In the genomic region with DNA sequence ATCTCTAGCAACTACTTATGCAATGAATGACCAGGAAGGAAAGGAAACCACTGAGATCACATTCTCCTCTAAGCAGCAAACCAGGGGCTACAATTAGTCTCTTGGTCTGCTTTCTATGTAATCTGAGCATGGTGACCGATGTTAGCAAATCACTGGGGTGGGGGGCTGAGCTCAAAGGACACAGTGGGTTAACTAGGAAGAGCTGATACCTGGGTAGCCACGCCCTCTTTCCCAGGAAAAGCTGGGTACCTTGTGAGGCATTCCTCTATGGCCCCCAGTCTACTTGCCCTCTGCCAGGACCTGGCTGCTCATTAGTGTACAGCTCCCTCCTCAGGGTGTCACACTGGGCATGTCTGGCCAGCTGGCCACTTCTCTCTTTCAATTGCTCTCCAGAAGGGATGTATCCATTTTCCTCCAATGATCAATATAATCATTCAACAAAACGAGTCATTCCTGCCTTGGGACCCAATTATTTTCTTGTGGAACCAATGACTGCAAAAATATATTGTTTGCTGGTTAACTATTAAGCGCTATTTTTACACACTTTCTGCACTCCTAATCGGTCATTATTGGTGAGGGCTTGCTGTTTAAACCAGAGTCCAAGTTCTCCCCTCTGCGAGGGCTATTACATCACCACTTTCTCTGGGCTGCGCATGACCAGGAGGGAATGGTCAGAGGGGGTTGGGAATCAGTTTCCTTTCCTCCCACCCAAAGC, we compare ENCODE assay signal across 19 mouse cellular contexts. TPM values are rescaled to one million over a fixed set of nuclear protein-coding genes. Genes with fewer than 3 reads are reported as not detected.
DNase-seq lines count a peak whose midpoint lies in the region; ATAC-seq and TF ChIP-seq lines count a peak whose summit lies in the region.
"Had no signal": no experiment of that assay in that cellular context is flagged by ENCODE, and none has a peak within 500 bp of the region (broad histone marks: within the 10 kb centered on the region; RNA-seq: fewer than 3 reads in every experiment).

No protein-coding gene starts in this region.

- H3K36me3 ChIP-seq in heart, postnatal 0 days (replicated peaks; ENCODE audit: control insufficient read depth, insufficient read depth, low read length), result no peaks in the 10 kb centered on the region
- H3K36me3 ChIP-seq in spleen, adult 2 months (ENCODE audit: control insufficient read depth, insufficient read depth, low read length), result no peaks in the 10 kb centered on the region
- H3K36me3 ChIP-seq in liver, embryonic 13.5 days, result no peaks in the 10 kb centered on the region
- H3K36me3 ChIP-seq in forebrain, embryonic 10.5 days (replicated peaks), result peaks cover 92% of the 10 kb centered on the region
- H3K36me3 ChIP-seq: heart, embryonic 15.5 days had no signal

- no peak for TF ChIP-seq EP300 in heart, postnatal 0 days (IDR thresholded peaks at IDR 0.05; ENCODE audit: low read depth)

- 79% methylated on average over 7 of the region's 7 CpGs for WGBS in heart, postnatal 0 days
- WGBS in spleen, adult 2 months, result 81% methylated on average over 7 of the region's 7 CpGs
- WGBS in liver, embryonic 13.5 days (ENCODE audit: insufficient replicate concordance), result 64% methylated on average over 7 of the region's 7 CpGs
- 93% methylated on average over 7 of the region's 7 CpGs for WGBS in forebrain, embryonic 10.5 days

- no peaks in the 10 kb centered on the region for H3K9me3 ChIP-seq in heart, postnatal 0 days (replicated peaks; ENCODE audit: control insufficient read depth, low read length)
- no peaks in the 10 kb centered on the region for H3K9me3 ChIP-seq in liver, embryonic 13.5 days (replicated peaks)
- no peaks in the 10 kb centered on the region for H3K9me3 ChIP-seq in forebrain, embryonic 10.5 days
- H3K9me3 ChIP-seq: embryonic facial prominence, embryonic 12.5 days; heart, embryonic 15.5 days; limb, embryonic 13.5 days; lung, embryonic 15.5 days had no signal

- DNase-seq in heart, postnatal 0 days (ENCODE audit: low spot score), result no peak
- no peak for DNase-seq in heart, adult 18-20 months
- DNase-seq in spleen, adult 2 months (ENCODE audit: low read depth in 1 of 2, low spot score in 2 of 2), result no peak
- DNase-seq in spleen, postnatal 4 days (ENCODE audit: low spot score in 2 of 2), result no peak
- DNase-seq in liver, embryonic 13.5 days, result no peak
- DNase-seq in right cerebral cortex, adult 2 months (ENCODE audit: low spot score in 2 of 2), result no peak
- no peak for DNase-seq in forebrain, embryonic 10.5 days (ENCODE audit: extremely low spot score, low spot score)
- no peak for DNase-seq in adrenal gland, postnatal 25 days
- DNase-seq: gastrocnemius, postnatal 36 days; kidney, postnatal 36 days; midbrain, embryonic 14.5 days; thymus, postnatal 14 days had no signal

- no peak overlapping the region for H3K4me2 ChIP-seq in heart, postnatal 0 days (ENCODE audit: low read depth, low read length)
- H3K4me2 ChIP-seq in liver, embryonic 13.5 days, result peak overlapping the region; percentile 23; the same call in 1 of the 2 replicates
- H3K4me2 ChIP-seq: embryonic facial prominence, embryonic 12.5 days; heart, embryonic 15.5 days; limb, embryonic 13.5 days; lung, embryonic 15.5 days had no signal

- H3K4me3 ChIP-seq in heart, postnatal 0 days (ENCODE audit: low read depth, low read length), result no peak overlapping the region
- no peak overlapping the region for H3K4me3 ChIP-seq in spleen, adult 2 months (ENCODE audit: extremely low read depth, insufficient read depth, insufficient read length)
- no peak overlapping the region for H3K4me3 ChIP-seq in liver, embryonic 13.5 days (replicated peaks)
- no peak overlapping the region for H3K4me3 ChIP-seq in forebrain, embryonic 10.5 days
- H3K4me3 ChIP-seq: embryonic facial prominence, embryonic 12.5 days; erythroblast, embryonic 14.5 days; heart, embryonic 15.5 days; limb, embryonic 13.5 days; lung, embryonic 15.5 days; megakaryocyte, embryonic 14.5 days had no signal

- no peak overlapping the region for H3K9ac ChIP-seq in heart, postnatal 0 days (replicated peaks; ENCODE audit: low read depth, low read length)
- no peak overlapping the region for H3K9ac ChIP-seq in liver, embryonic 13.5 days
- H3K9ac ChIP-seq: embryonic facial prominence, embryonic 12.5 days; heart, embryonic 15.5 days; limb, embryonic 13.5 days; lung, embryonic 15.5 days had no signal

- no peak for TF ChIP-seq POLR2A in spleen, adult 2 months (IDR thresholded peaks at IDR 0.05; ENCODE audit: low read depth, low read length)

- peaks cover 14% of the 10 kb centered on the region for H3K4me1 ChIP-seq in heart, postnatal 0 days (ENCODE audit: control insufficient read depth, insufficient read depth)
- H3K4me1 ChIP-seq in spleen, adult 2 months (ENCODE audit: control insufficient read depth, insufficient read depth, insufficient read length), result no peaks in the 10 kb centered on the region; the same call in 1 of the 2 replicates
- peaks cover 44% of the 10 kb centered on the region for H3K4me1 ChIP-seq in liver, embryonic 13.5 days (replicated peaks)
- peaks cover 25% of the 10 kb centered on the region for H3K4me1 ChIP-seq in forebrain, embryonic 10.5 days

- no peaks in the 10 kb centered on the region for H3K27me3 ChIP-seq in heart, postnatal 0 days (ENCODE audit: control insufficient read depth, insufficient read depth, low read length)
- H3K27me3 ChIP-seq in spleen, adult 2 months (ENCODE audit: control insufficient read depth, insufficient read depth, low read length), result no peaks in the 10 kb centered on the region
- H3K27me3 ChIP-seq in liver, embryonic 13.5 days, result no peaks in the 10 kb centered on the region
- H3K27me3 ChIP-seq in forebrain, embryonic 10.5 days (ENCODE audit: poor library complexity, severe bottlenecking), result no peaks in the 10 kb centered on the region
- H3K27me3 ChIP-seq: embryonic facial prominence, embryonic 12.5 days; heart, embryonic 15.5 days; limb, embryonic 13.5 days; lung, embryonic 15.5 days; megakaryocyte, embryonic 14.5 days had no signal

- H3K27ac ChIP-seq in heart, postnatal 0 days (ENCODE audit: low read depth), result peak overlapping the region; percentile 30; the same call in 1 of the 2 replicates
- peak overlapping the region; percentile 42; the same call in 1 of the 2 replicates for H3K27ac ChIP-seq in spleen, adult 2 months (ENCODE audit: insufficient read depth, low read length)
- peak overlapping the region; percentile 65 for H3K27ac ChIP-seq in liver, embryonic 13.5 days
- no peak overlapping the region for H3K27ac ChIP-seq in forebrain, embryonic 10.5 days
- H3K27ac ChIP-seq: embryonic facial prominence, embryonic 12.5 days; heart, embryonic 15.5 days; limb, embryonic 13.5 days; lung, embryonic 15.5 days had no signal

- peak; percentile 14; the same call in 1 of the 2 replicates for ATAC-seq in heart, postnatal 0 days (ENCODE audit: insufficient read depth, low read depth)
- peak; percentile 45; the same call in 1 of the 2 replicates for ATAC-seq in liver, embryonic 13.5 days (ENCODE audit: low read depth)
- ATAC-seq: forebrain, embryonic 14.5 days had no signal

- no peak for TF ChIP-seq CTCF in heart, postnatal 0 days (IDR thresholded peaks at IDR 0.05; ENCODE audit: low read depth)
- no peak for TF ChIP-seq CTCF in spleen, adult 2 months (IDR thresholded peaks at IDR 0.05; ENCODE audit: extremely low read depth, insufficient read depth, insufficient read length, insufficient replicate concordance)

RNA-seq across cellular contexts. Expression of gene Nmt1, which starts 21.5 kb away (rescaled TPM):
- 47.6 and 63.6 TPM in 2 replicates for total RNA-seq in heart, postnatal 0 days (2014; rRNA removed; ENCODE audit: low replicate concordance)
- 46.6 and 50.0 TPM in 2 replicates for polyA plus RNA-seq in heart, postnatal 0 days (2015; fragmentation: Nextera tagmentation; extraction: Ambion mirVana)
- total RNA-seq in heart, adult 18-20 months (2021), result 10 to 100 TPM; 67.5 to 74.8 TPM
- 23.4 and 23.9 TPM in 2 replicates for polyA plus RNA-seq in spleen, adult 2 months (2012; rRNA removed)
- 47.8 and 52.2 TPM in 2 replicates for polyA plus RNA-seq in liver, embryonic 13.5 days (2015; fragmentation: Nextera tagmentation; extraction: Ambion mirVana)
- 62.4 and 66.0 TPM in 2 replicates for polyA plus RNA-seq in forebrain, embryonic 10.5 days (2016; fragmentation: Nextera tagmentation; extraction: Ambion mirVana)
- total RNA-seq in adrenal gland, postnatal 25 days (2021), result 103 and 104 TPM in 2 replicates

RNA-seq across cellular contexts. Expression of gene Dcakd, which starts 21.7 kb away (rescaled TPM):
- total RNA-seq in heart, postnatal 0 days (2014; rRNA removed; ENCODE audit: low replicate concordance), result 53.5 and 64.0 TPM in 2 replicates
- polyA plus RNA-seq in heart, postnatal 0 days (2015; fragmentation: Nextera tagmentation; extraction: Ambion mirVana), result 45.2 and 50.4 TPM in 2 replicates
- 10 to 100 TPM; 60.9 to 72.9 TPM for total RNA-seq in heart, adult 18-20 months (2021)
- 24.7 and 34.9 TPM in 2 replicates for polyA plus RNA-seq in spleen, adult 2 months (2012; rRNA removed)
- polyA plus RNA-seq in liver, embryonic 13.5 days (2015; fragmentation: Nextera tagmentation; extraction: Ambion mirVana), result 29.9 and 37.3 TPM in 2 replicates
- 261 and 275 TPM in 2 replicates for polyA plus RNA-seq in forebrain, embryonic 10.5 days (2016; fragmentation: Nextera tagmentation; extraction: Ambion mirVana)
- 73.0 and 82.7 TPM in 2 replicates for total RNA-seq in adrenal gland, postnatal 25 days (2021)

RNA-seq across cellular contexts. Expression of gene C1ql1, which starts 60.0 kb away (rescaled TPM):
- total RNA-seq in heart, postnatal 0 days (2014; rRNA removed; ENCODE audit: low replicate concordance), result 1.1 TPM in 1 of 2 replicates, not detected in the other
- polyA plus RNA-seq in heart, postnatal 0 days (2015; fragmentation: Nextera tagmentation; extraction: Ambion mirVana), result 0.10 TPM in 1 of 2 replicates, not detected in the other
- not detected for total RNA-seq in heart, adult 18-20 months (2021)
- polyA plus RNA-seq in spleen, adult 2 months (2012; rRNA removed), result not detected in 2 replicates
- 0.07 and 0.10 TPM in 2 replicates for polyA plus RNA-seq in liver, embryonic 13.5 days (2015; fragmentation: Nextera tagmentation; extraction: Ambion mirVana)
- polyA plus RNA-seq in forebrain, embryonic 10.5 days (2016; fragmentation: Nextera tagmentation; extraction: Ambion mirVana), result 2.6 and 2.8 TPM in 2 replicates
- 34.9 and 49.7 TPM in 2 replicates for total RNA-seq in adrenal gland, postnatal 25 days (2021)
- polyA plus RNA-seq: erythroblast, embryonic 14.5 days had no signal
